Mouse (Mus musculus): Measurements from ENCODE around the gene Eif2b4.

Eif2b4 gene

DNA sequence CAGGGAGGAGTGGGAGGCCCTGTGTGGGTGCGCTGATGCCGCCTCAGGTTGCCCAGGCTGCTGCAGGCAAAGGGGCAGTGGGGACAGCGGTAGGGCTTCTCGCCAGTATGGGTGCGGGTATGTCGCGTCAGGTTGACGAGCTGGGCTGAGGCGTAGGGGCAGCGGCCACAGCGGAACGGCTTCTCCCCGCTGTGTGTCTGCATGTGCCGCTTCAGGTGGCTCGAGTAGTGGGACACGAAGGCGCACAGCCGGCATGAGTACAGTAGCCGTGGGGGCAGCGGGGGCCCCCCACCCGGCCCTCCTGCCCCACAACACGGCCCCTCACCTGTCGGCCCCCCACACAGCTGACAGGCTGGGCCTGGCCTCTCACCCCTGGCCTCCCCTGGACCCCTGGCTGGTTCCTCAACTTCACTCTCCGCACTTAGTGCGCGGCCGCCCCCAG is 7.1 kb upstream of the Eif2b4 start:
- DNase-seq (ENCODE audit: extremely low read depth, insufficient read length, low spot score), result no peak

DNA sequence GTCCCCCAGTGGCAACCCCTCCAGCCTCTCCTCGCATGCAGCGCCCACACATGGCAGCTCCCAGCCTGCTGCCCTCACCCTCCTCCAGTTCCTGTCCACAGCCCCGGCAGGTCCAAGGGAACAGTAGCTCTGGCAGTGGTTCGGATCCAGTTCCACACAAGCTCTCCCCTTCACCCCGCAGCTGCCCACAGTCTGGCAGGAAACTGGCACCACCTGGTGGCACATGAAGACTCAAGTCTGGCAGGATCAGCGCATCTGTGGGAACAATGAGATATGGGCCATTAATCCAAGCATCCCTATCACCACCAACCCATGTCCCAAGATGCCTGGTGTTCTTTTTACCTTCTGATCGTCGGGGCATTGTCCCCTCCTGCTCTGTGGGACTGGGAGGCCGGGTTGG is 6.7 kb upstream of the Eif2b4 start:
- DNase-seq (ENCODE audit: extremely low read depth, insufficient read length, low spot score), result no peak

DNA sequence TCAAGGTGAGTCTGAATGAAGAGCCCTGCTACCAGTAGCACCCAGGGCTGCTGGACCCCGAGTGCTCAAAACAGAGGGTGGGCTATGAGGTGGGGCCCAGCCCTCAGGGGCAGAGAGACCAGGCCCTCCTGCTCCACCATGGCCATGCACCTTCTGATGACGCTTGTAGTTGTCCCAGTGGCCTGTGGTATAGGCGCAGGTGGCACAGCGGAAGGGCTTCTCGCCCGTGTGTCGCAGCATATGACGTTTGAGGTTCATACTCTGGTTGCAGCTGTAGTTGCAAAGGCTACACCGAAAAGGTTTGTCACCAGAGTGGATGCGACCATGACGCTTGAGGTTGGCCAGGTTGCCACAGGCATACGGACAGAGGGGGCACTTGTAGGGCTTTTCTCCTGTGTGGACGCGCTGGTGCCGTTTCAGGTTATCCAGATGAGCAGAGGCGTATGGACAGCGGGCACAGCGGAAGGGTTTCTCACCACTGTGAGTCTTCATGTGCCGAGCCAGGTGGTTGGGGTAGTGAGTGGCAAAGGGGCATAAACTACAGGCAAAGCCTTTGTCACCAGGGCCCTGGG is 6.2 kb upstream of the Eif2b4 start:
- DNase-seq (ENCODE audit: extremely low read depth, insufficient read length, low spot score), result no peak

DNA sequence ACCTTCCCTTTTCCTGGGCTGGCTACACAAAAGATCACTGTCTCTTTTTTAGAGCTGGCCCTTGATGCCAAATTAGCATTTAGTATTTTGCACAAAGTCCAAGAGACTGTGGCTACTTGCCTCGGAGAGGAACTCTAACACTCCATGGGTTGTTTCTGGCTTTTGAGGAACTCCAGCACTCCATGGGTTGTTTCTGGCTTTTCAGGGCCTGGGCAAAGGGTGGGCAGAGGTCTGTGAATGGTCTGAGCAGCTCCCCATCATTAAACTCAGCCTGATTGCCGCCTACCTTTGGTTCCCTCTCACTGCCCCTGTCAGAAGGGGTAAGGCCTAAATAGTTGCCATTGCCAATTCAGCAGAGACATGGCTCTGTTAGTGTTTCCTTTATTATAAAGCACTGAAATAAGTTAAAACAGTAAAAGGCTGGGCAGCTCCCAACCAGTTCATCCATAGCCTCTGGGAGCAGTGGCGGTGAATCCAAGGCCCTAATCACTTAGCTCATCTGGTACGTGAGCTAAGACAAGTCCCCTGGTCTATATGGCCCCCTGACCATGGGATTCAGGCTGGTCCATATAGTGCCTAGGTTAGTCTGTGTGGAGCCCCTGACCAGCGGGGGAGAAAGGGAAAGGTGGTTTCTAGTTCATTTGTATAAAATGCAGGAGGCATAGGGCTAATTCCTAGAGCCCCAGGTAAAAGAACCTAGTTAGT is 5.5 kb upstream of the Eif2b4 start:
- no peak for DNase-seq (ENCODE audit: extremely low read depth, insufficient read length, low spot score)

DNA sequence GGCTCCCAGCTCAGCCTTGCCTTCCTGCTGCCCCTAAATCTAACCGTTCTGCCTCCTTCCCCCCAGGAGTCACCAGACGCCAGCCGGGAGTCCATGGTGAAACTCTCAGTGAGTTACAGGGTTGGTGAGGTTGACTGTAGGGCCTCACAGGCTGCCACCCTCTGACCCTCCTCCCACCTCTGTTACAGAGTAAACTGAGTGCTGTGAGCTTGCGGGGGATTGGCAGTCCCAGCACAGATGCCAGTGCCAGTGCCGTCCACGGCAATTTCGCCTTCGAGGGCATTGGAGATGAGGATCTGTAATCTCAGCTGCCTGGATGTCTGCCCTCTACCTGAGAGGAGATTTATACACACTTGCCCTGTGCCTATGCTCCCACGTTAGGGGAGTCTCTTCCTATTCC is 4.9 kb upstream of the Eif2b4 start:
- no peak for DNase-seq (ENCODE audit: extremely low read depth, insufficient read length, low spot score)

DNA sequence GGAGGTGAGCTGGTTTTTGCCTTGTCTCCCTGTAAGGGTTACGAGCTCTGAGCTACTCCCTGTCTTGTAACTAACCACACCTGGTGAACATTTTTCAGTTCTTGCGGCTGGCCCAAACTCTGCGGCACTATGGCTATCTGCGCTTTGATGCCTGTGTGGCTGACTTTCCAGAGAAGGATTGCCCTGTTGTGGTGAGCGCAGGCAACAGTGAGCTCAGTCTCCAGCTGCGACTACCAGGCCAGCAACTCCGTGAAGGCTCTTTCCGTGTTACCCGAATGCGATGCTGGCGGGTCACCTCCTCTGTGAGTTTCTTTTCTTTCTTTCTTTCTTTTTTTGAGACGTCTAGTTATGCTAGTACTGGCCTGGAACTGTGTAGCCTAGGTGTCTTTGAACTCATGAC is 3.8 kb upstream of the Eif2b4 start:
- DNase-seq (ENCODE audit: extremely low read depth, insufficient read length, low spot score), result no peak

DNA sequence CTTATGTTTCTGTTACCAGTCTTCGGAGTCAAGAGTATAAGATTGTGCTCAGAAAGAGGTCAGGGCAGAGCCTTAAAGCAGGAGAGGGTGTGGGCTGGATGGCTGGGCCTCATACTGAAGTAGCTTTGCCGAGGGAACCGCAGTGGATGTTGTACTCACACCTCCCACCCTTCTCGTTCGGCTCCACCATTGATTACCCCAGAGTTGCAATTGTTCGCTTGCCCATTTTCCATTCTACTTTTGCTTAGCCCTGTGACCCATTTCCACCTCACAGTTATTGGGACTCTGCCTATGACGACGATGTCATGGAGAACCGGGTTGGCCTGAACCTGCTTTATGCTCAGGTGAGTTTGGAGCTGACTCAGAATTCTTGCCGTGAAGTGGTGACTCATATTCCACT is 3.0 kb upstream of the Eif2b4 start:
- no peak for DNase-seq (ENCODE audit: extremely low read depth, insufficient read length, low spot score)

DNA sequence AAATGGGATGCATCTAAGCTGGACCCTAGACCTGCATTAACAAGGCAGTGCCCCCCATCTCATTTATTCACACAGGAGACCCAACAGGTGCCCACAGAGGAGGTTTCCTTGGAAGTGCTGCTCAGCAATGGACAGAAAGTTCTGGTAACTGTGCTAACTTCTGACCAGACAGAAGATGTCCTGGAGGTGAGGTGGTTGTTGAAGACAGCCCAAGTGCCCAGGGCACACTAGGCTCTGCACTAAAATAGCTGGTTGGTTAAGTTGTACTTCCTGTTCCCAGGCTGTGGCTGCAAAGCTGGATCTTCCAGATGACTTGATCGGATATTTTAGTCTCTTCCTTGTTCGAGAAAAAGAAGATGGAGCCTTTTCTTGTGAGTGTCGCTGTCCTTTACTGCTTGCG is 2.4 kb upstream of the Eif2b4 start:
- DNase-seq (ENCODE audit: extremely low read depth, insufficient read length, low spot score), result no peak

DNA sequence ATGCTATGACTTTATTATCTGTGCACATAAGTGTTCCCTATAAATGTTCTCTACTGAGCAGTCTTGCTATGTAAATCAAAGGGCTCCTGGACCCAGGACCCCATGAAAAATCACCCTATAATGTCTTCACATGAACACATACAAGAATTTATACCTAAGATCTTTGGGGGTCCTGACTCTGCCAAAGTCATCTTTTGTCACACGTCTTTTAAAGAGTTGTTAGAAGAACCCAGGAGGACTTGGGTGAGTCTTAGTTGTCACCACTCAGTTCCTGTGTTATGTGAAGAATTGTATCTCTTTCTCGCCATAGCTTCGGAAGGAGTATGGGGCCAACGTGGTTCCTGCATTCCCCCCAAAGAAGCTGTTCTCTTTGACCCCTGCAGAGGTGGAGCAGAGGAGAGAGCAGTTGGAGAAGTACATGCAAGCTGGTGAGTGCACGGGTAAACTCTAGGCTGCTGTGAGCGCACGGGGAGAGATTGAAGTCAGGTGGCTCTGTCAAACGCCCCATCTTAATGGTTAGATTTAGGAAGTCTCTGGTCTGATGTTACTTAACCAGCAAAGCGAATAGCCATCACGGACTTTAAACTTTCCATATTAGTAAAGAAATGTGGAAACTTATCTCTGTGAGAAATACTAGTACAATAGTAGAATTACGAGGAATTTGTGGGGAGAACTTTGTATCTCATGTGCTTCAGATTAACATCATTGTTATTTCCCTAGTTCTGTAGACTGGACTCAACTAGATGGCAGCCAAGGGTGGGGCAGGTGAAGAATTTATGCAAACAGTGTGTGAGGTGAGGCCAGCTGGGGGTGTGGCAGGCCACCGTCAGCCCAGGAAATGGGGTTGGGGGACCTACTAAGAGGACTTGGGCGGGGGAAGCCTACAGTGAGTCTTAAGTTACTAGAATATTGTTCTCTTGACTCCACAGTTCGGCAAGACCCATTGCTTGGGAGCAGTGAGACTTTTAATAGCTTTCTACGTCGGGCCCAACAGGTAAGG is 1.6 kb upstream of the Eif2b4 start:
- no peak for DNase-seq (ENCODE audit: extremely low read depth, insufficient read length, low spot score)

DNA sequence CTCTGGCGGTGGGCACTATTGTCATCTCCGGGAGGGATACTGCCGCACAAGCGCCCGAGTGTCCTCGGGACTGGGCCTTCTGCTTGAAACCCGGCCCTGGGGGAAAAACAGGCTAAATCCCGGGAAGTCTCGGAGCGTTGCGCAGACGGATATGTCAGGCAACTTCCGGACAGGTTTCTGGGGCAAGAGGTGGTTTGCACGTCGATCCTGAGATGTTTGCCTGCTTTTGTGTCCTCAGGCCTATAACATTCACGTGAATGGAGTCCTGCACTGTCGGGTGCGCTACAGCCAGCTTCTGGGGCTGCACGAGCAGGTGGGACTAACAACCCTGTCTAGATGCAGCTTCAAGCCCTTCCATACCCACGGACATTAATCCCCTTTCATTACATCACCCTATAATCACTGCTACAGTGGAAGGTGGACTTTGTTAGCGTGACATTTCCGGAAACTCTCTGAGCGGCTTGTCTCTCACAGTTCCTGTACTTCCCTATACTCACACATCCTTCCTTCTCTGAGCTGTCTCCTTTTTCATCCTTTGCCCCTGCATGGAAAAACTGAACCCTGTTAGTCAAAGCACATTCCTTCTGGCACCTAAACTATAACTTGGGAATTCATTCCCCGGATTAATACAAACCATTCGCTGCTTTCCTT is 526 bp upstream of the Eif2b4 start:
- no peak for DNase-seq (ENCODE audit: extremely low read depth, insufficient read length, low spot score)

DNA sequence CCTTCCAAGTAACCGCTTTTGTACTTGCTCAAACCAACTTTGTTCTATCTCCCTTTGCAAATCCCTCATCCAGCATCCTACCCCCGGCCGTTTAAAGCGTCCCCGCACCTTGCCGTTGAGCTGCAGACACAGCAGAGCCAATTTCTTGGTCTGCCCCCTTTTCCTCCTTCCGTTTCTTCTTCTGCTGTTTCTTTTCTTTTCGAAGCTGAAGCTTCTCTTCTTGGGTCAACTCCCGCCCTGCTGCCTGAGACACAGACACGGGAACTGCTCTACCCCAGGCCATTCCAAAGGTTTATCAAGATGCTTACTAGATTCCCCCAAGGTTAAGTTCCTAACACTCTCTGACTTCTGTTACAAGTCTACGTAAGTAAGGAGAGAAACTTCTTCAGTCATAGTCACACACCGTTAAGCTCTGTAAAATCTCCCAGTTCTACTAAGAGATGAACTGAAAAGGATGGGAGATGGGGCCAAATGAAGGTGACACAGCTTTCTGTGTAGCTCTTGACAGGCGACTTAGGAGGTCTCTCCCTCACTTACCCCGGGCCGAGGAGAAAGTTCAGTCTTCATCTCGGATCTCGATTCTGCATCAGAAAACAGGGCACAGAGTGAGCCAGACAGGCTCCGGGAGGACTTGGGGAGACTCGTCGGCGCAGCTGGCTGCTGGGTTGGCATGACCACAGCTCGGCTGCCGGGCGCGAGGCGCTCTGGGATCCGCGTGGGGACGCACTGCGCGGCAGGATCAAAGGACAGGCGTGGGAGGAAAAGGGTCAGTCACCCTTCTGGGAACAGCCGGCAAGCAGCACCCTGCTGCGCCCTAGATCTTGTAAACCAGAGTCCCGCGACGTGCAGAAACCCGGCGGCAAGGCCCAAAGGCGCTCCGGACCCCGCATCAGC is 938 bp downstream of the Eif2b4 start:
- DNase-seq (ENCODE audit: extremely low read depth, insufficient read length, low spot score), result no peak

DNA sequence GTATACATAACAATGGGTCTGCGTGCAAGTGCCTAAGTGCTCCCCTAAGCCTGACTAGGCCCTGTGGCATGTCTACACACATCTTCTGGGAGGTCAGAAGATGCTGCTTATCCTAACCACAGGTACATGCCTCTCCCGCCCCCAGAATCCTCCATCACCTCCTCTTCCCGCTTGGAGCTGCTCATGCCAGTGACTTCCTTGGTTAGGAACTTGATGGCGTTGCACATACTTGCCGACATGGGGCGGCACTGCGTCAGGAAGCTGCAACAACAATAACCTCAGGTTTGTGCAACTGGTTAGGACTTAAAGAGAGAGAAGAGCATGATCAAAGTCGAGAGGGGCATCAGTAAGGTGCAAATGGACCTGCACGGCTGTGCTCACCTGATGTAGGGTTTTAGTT is 3.0 kb downstream of the Eif2b4 start:
- no peak for DNase-seq (ENCODE audit: extremely low read depth, insufficient read length, low spot score)

DNA sequence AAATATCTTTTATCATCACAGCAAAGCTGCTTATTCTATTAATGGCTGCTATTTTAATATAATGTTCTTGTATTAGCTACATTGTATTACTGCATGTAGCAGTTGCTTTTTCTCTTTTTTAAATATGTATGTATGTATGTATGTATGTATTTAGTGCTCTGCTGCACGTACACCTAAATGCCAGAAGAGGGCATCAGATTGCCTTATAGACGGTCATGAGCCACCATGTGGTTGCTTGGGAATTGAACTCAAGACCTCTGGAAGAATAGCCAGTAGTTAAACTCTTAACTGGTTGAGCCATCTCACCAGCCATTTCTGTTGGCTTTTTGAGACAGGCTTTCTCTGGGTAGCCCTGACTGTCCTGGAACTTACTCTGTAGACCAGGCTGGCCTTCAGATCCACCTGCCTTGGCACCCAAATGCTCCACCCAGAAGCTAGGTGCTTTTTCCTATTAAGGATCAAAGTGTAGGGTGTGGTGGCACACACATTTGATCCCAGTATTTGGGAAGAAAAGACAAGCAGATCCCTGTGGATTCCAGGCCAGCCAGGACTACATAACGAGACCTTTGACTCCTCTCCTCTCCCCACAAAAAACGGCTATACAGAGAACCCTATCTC is 4.9 kb downstream of the Eif2b4 start:
- no peak for DNase-seq (ENCODE audit: extremely low read depth, insufficient read length, low spot score)

DNA sequence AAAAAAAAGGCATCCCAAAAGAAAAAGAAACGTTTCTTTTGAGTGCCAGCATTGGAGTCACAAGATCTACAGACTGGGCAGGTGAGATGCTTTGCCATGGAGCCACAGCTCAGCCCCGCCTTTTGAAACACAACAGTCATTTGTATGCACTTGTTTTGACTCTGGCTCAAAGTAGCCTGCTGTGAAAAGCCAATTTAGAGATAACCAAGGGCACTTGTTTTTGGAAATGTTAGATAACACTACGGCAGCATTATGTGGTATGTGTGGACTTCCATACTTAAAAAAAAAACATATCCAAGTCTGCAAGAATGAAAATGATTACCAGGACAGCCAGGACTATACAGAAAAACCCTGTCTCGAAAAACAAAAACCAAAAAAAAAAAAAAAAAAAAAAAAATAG is 9.6 kb downstream of the Eif2b4 start:
- no peak for DNase-seq (ENCODE audit: extremely low read depth, insufficient read length, low spot score)

DNA sequence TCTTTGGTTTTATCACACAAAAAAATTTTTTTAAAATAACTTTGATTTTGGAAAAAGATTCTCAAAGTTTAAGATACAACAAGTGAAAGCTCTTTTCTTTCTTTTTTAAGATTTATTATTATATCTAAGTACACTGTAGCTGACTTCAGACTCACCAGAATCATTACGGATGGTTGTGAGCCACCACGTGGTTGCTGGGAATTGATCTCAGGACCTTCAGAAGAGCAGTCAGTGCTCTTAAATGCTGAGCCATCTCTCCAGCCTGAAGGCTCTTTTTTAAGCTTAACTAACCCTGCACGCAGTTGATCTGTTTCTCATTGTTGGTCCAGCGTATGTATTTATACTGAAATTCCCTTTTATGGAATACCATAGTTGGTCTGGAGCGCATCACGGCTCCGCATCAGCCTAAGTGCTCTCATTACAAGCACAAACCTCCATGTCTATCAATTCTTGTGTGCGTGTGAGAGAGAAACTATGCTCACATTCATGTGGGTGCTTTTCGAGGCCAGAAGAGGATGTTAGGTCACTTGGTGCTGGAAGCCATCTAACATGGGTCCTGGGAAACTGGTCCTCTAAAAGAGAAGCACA is 12.0 kb downstream of the Eif2b4 start:
- DNase-seq (ENCODE audit: extremely low read depth, insufficient read length, low spot score), result no peak

DNA sequence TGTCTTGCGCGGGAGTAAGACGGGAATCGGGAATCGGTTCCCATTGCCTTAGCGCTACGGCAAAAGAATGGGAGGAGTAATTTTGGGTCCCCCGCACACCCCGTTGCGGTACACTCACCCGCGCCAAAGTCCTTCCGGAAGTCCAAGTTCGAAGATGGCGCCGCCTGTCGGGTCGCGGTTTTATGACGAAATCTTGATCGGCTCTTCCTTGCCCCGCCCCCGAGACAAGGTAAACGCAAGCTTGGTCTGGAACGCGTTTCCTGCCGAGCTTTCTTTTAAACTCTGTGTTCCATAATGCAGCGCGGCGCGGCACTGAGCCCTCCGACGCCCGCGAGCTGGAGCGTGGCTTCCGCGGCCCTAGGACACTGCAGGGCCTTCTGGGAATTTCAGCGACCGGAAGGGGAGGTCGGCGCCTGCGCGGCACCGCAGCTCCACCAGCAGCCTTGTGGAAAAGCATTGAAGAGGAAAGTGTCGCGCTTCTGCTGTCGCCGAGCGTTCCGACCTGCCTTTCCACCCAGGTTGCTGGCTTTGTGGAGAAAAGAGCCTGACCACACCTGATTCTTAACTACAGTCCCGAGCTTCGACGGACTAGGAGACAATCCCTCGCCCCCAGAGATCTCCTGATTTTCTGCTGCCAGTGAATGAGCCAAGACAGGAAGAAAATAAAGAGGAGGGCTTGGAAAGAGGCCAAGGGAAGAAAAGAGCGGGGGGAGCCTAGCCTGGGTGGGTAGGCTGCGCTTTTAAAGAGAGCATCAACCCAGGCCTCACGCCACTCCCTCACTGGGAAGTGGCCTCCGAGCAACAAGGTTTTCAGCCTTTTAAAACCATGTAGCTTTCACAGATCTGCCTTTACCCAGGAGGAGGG is 13.2 kb downstream of the Eif2b4 start, which contains the start of the genes Gm29609 and Gtf3c2:
TSS of gene Gm29609 (minus strand) at position 146 of the 865 bp plus-strand sequence.
TSS of gene Gtf3c2 (minus strand) at position 379 of the 865 bp plus-strand sequence.
- peak; percentile 97 for DNase-seq (ENCODE audit: extremely low read depth, insufficient read length, low spot score)

DNA sequence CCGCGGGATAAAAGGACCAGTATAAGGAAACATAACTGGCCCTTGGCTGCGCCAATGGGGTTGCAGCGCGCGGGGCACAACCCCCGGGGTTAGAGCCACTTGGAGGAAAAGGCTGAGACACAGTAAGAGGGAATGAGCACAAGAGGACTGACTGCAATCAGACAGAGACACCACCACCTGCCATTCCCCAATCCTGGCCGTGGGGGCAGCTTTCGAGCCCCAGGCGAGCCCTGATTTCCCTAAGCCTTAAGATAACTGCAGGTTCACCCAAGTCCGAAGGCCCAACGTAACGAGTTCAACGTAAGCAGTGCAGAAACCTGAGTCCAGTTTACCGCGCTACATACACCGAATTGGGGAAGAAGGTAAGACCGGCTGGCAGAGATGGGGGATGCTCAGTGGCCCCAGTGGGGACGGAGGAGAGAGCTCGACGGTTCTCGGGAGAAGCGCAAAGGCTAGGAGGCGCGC is 13.9 kb downstream of the Eif2b4 start:
- DNase-seq (ENCODE audit: extremely low read depth, insufficient read length, low spot score), result peak; percentile 69

DNA sequence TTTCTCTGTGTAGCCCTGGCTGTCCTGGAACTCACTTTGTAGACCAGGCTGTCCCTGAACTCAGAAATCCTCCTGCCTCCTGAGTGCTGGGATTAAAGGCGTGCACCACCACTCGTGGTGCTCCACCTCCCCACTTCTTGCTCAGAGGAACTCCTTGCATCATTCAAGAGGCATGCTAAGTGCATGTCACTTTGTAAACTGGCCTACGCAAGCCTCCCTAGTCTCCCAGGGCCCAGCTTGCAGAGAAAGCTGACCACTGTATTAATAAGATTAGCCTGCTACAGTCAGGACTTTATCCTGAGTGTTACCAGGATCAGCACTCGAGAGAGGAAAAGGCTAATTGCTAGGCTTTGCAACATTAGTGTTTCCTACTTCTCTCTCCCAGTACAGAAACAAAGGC is 24.6 kb downstream of the Eif2b4 start:
- no peak for DNase-seq (ENCODE audit: extremely low read depth, insufficient read length, low spot score)
